Mouse (Mus musculus): ENCODE measurements around the gene Cdh13. TPM values are rescaled to one million over a fixed set of nuclear protein-coding genes. Genes with fewer than 3 reads are reported as not detected.

Cdh13 gene
- total and polyA plus RNA-seq, 3 experiments, result 162 to 172 (median 163) TPM

DNA sequence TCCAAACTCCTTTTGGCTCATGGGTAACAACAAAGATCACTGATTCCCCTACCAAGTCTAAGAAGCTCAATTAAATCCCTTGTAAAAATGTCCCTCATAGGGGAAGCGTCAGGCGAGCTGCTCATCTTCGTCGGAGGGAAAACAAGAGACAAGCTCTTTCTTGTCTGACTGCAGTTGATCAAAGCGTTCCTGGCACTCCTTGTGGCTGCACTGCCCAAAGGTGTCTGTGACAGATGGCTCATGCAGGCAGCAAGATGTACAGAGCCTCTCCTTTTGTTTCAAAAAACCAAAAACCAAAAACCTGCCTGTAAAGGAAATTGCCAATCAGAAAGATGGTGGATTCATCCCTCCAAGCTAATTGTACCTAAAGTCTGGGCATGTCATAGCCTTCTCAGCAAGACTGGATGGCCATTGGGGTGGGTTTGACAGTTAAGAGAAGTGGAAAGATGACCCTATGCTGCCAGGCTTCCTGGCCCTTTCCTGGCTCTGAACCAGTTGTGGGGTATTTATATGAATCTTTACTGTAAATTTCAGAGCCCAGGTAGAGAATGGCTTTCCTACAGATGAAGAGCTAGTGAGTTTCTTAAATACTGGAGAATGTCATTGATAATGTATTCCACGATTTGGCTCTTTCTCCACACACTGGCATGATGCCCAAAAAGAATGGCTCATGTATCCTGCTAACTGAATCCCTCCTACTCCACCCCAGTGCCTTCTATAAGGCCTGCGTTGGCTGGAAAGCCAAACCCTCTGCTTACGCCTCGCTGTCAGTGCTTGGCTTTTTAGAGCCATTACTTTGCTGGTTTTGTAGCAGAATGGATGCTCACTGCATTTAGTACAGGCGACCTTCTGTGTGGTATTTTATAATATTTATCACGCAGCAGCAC lies 596.6 kb downstream of the Cdh13 start:
- H3K36me3 ChIP-seq (ENCODE audit: control insufficient read depth, insufficient read depth, low read length), result no peaks in the 10 kb centered on the region
- no peak overlapping the region for H3K9ac ChIP-seq (ENCODE audit: low read depth, low read length)
- no peaks in the 10 kb centered on the region for H3K4me1 ChIP-seq (ENCODE audit: control insufficient read depth, insufficient read depth, low read length)
- no peak overlapping the region for H3K4me3 ChIP-seq
- no peaks in the 10 kb centered on the region for H3K27me3 ChIP-seq (ENCODE audit: control insufficient read depth, insufficient read depth, low read length)
- no peak for DNase-seq
- intact Hi-C loops (cut with DNase I), result no loop called here
- TF ChIP-seq EP300 (IDR thresholded peaks at IDR 0.05; ENCODE audit: insufficient read depth, low read depth, low read length) (no peak), CTCF (IDR thresholded peaks at IDR 0.05) (no peak), POLR2A (IDR thresholded peaks at IDR 0.05; ENCODE audit: insufficient read depth, low read depth, low read length) (no peak)
- WGBS, result 77% methylated on average over 11 of the region's 11 CpGs
- H3K79me2 ChIP-seq (replicated peaks; ENCODE audit: control insufficient read depth, insufficient read depth, low read length), result no peaks in the 10 kb centered on the region
- no peak overlapping the region for H3K27ac ChIP-seq

DNA sequence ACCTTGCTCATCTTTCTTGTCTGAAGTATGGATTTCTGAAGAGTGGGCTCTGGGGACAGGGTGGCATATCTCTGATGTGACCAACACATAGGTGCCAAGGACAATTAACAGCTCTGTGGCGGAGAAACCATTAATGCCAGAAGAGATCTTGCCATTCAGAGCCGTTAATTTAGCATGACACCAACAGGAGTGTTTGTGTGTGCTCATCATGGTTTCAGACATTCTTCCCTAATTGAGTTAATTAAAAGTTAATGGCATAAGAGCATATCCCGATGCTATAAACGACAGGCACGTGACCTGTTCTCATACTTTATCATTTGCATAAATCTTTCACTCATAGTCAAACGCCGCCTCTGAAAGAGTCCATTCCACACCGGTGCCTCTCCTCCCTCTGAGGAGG lies 600.8 kb downstream of the Cdh13 start:
- Histone ChIP-seq H3K36me3 (ENCODE audit: control insufficient read depth, insufficient read depth, low read length) (no peaks in the 10 kb centered on the region), H3K27ac (no peak overlapping the region), H3K4me3 (no peak overlapping the region), H3K4me1 (ENCODE audit: control insufficient read depth, insufficient read depth, low read length) (no peaks in the 10 kb centered on the region), H3K79me2 (replicated peaks; ENCODE audit: control insufficient read depth, insufficient read depth, low read length) (no peaks in the 10 kb centered on the region), H3K27me3 (ENCODE audit: control insufficient read depth, insufficient read depth, low read length) (no peaks in the 10 kb centered on the region), H3K9ac (ENCODE audit: low read depth, low read length) (no peak overlapping the region)
- 91% methylated on average over 8 of the region's 8 CpGs for WGBS
- TF ChIP-seq CTCF (IDR thresholded peaks at IDR 0.05) (no peak), POLR2A (IDR thresholded peaks at IDR 0.05; ENCODE audit: insufficient read depth, low read depth, low read length) (no peak)
- intact Hi-C loops (cut with DNase I), result no loop called here
- DNase-seq, result no peak

DNA sequence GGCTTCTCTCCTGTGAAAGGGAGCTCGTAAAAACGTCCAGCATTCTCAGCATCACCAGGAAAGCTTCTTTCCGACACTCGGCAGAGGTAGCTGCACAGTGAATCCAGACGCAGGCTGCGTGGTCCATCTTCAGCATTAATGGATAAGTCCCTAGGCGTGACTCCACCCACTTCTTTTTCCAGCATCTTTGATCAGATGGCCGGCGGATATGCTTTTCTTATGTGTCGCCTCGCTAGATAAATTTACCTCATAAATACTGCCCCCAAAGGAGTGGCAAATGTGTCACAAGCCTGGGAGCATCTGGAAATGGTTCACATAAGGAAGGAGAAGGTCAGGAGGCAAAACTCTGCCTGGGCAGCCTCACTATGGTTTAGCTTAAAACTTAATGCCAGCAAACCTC lies 601.5 kb downstream of the Cdh13 start:
- Histone ChIP-seq H3K36me3 (ENCODE audit: control insufficient read depth, insufficient read depth, low read length) (no peaks in the 10 kb centered on the region), H3K27me3 (ENCODE audit: control insufficient read depth, insufficient read depth, low read length) (no peaks in the 10 kb centered on the region), H3K9ac (ENCODE audit: low read depth, low read length) (no peak overlapping the region), H3K4me1 (ENCODE audit: control insufficient read depth, insufficient read depth, low read length) (no peaks in the 10 kb centered on the region), H3K27ac (no peak overlapping the region), H3K79me2 (replicated peaks; ENCODE audit: control insufficient read depth, insufficient read depth, low read length) (no peaks in the 10 kb centered on the region), H3K4me3 (no peak overlapping the region)
- DNase-seq, result no peak
- 87% methylated on average over 11 of the region's 11 CpGs for WGBS
- intact Hi-C loops (cut with DNase I), result no loop called here
- TF ChIP-seq POLR2A (IDR thresholded peaks at IDR 0.05; ENCODE audit: insufficient read depth, low read depth, low read length) (no peak), CTCF (IDR thresholded peaks at IDR 0.05) (no peak), EP300 (IDR thresholded peaks at IDR 0.05; ENCODE audit: insufficient read depth, low read depth, low read length) (no peak)

DNA sequence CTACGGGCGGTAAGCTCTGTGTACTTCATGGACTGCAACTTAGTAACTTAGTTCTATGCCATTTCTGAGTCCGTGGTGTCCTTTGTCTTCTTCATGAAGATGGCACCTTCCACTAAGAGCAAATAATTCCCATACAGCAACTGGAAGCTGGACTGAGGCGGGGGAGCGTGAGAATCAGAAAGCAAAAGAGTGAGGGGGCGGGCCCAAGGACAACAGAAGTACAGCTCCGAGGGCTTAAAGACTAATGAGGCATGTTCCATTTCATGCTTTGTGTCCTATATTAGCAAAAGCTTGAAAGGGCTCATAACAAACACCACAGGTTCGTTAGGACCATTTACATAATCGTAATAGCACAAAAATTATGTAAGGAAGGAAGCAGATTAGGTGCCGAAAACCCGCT lies 618.9 kb downstream of the Cdh13 start:
- intact Hi-C loops (cut with DNase I), result no loop called here
- DNase-seq, result no peak
- Histone ChIP-seq H3K27me3 (ENCODE audit: control insufficient read depth, insufficient read depth, low read length) (no peaks in the 10 kb centered on the region), H3K79me2 (replicated peaks; ENCODE audit: control insufficient read depth, insufficient read depth, low read length) (no peaks in the 10 kb centered on the region), H3K4me3 (no peak overlapping the region), H3K9ac (ENCODE audit: low read depth, low read length) (no peak overlapping the region), H3K27ac (no peak overlapping the region), H3K36me3 (ENCODE audit: control insufficient read depth, insufficient read depth, low read length) (no peaks in the 10 kb centered on the region), H3K4me1 (ENCODE audit: control insufficient read depth, insufficient read depth, low read length) (no peaks in the 10 kb centered on the region)
- no peak for TF ChIP-seq EP300 (IDR thresholded peaks at IDR 0.05; ENCODE audit: insufficient read depth, low read depth, low read length)
- no peak for TF ChIP-seq CTCF (IDR thresholded peaks at IDR 0.05)
- TF ChIP-seq POLR2A (IDR thresholded peaks at IDR 0.05; ENCODE audit: insufficient read depth, low read depth, low read length), result no peak
- WGBS, result 92% methylated on average over 11 of the region's 11 CpGs

DNA sequence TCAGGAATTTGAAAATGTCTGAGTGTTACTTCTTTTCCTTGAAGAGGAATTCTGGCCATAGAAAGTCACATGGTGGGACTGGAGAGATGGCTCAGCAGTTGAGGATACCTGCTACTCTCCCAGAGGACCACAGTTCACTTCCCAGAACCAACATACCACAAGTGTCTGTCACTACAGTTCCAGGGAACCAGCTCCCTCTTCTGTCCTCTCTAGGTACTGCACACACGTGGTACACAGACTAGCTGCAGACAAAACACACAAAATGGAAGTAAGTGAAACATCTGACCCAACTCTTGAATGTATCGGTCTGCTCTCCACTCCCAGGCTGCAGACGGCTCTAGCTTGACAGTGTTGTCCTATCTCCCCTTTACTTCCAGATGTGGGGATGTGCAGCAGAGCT lies 633.0 kb downstream of the Cdh13 start:
- H3K4me3 ChIP-seq, result no peak overlapping the region
- no peaks in the 10 kb centered on the region for H3K27me3 ChIP-seq (ENCODE audit: control insufficient read depth, insufficient read depth, low read length)
- H3K9ac ChIP-seq (ENCODE audit: low read depth, low read length), result no peak overlapping the region
- H3K36me3 ChIP-seq (ENCODE audit: control insufficient read depth, insufficient read depth, low read length), result no peaks in the 10 kb centered on the region
- intact Hi-C loops (cut with DNase I), result no loop called here
- no peaks in the 10 kb centered on the region for H3K4me1 ChIP-seq (ENCODE audit: control insufficient read depth, insufficient read depth, low read length)
- WGBS, result 83% methylated on average over 3 of the region's 3 CpGs
- TF ChIP-seq CTCF (IDR thresholded peaks at IDR 0.05) (peak; percentile 32), POLR2A (IDR thresholded peaks at IDR 0.05; ENCODE audit: insufficient read depth, low read depth, low read length) (no peak)
- no peaks in the 10 kb centered on the region for H3K79me2 ChIP-seq (replicated peaks; ENCODE audit: control insufficient read depth, insufficient read depth, low read length)
- H3K27ac ChIP-seq, result no peak overlapping the region
- DNase-seq, result no peak

DNA sequence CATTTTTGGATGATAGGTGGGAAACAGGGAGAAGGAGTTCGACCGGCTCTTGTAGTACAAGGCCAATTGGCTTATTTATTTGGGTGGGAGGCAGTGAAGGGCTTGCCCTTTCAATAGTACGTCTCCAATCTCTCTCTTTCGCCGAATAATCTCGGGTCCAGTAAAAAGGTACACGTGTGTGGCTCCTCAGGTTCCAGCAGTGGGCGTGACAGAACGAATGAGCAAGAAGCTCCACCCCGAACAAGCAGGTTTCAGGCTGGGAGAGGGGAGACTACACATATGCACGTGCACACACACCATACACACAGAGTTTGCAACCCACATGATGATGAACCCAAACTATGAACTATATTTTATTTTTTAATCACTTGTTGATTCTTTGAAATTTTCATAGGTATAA lies 653.9 kb downstream of the Cdh13 start:
- TF ChIP-seq CTCF (IDR thresholded peaks at IDR 0.05) (no peak), EP300 (IDR thresholded peaks at IDR 0.05; ENCODE audit: insufficient read depth, low read depth, low read length) (no peak), POLR2A (IDR thresholded peaks at IDR 0.05; ENCODE audit: insufficient read depth, low read depth, low read length) (no peak)
- Histone ChIP-seq H3K79me2 (replicated peaks; ENCODE audit: control insufficient read depth, insufficient read depth, low read length) (no peaks in the 10 kb centered on the region), H3K36me3 (ENCODE audit: control insufficient read depth, insufficient read depth, low read length) (no peaks in the 10 kb centered on the region), H3K4me1 (ENCODE audit: control insufficient read depth, insufficient read depth, low read length) (no peaks in the 10 kb centered on the region), H3K27me3 (ENCODE audit: control insufficient read depth, insufficient read depth, low read length) (no peaks in the 10 kb centered on the region), H3K27ac (no peak overlapping the region), H3K4me3 (no peak overlapping the region), H3K9ac (ENCODE audit: low read depth, low read length) (no peak overlapping the region)
- intact Hi-C loops (cut with DNase I), result no loop called here
- no peak for DNase-seq
- 60% methylated on average over 11 of the region's 11 CpGs for WGBS

Data from heart, adult 2 months (tissue).